Mouse (Mus musculus): ENCODE data around the gene Ctrb1. TPM values are rescaled to one million over a fixed set of nuclear protein-coding genes. Genes with fewer than 3 reads are reported as not detected.

The Ctrb1 gene
- total RNA-seq, 4 experiments from 2014 or later = not detected

Small RNA genes lying within 50 kb of the gene (microRNA-seq; reads per million reads assigned to microRNA genes)
- gene Mir7076 = 0 reads per million in 2 experiments

Other genes with a start within 250 kb of the Ctrb1 start
- 10 to 100 TPM; 19.5 to 21.7 (median 20.3) TPM for gene Wdr59, start 168.9 kb downstream of the Ctrb1 start, total RNA-seq (2022)
- 100 to 1,000 TPM; 120 to 139 (median 129) TPM for gene Znrf1, start 154.9 kb downstream of the Ctrb1 start, total RNA-seq (2022)
- gene Ldhd, start 60.6 kb downstream of the Ctrb1 start, total RNA-seq (2022) = 10 to 100 TPM; 10.6 to 11.4 (median 10.8) TPM
- gene Zfp1, start 47.6 kb downstream of the Ctrb1 start, total RNA-seq (2022) = 10 to 100 TPM; 22.1 to 25.2 (median 24.1) TPM
- gene Bcar1, start 52.8 kb upstream of the Ctrb1 start, total RNA-seq (2022) = 10 to 100 TPM; 49.4 to 54.6 (median 53.5) TPM
- 10 to 100 TPM; 67.7 to 86.2 (median 79.4) TPM for gene Cfdp1, start 163.3 kb upstream of the Ctrb1 start, total RNA-seq (2022)
- 1 to 10 TPM; 3.4 to 4.1 (median 3.6) TPM for gene Tmem170, start 185.7 kb upstream of the Ctrb1 start, total RNA-seq (2022)
- gene Chst5, start 219.4 kb upstream of the Ctrb1 start, total RNA-seq (2022) = under 1 TPM; 0.30 to 0.80 (median 0.53) TPM
- 10 to 100 TPM; 11.6 to 13.2 (median 12.5) TPM for gene Tmem231, start 242.9 kb upstream of the Ctrb1 start, total RNA-seq (2022)
- gene Gabarapl2, start 249.7 kb upstream of the Ctrb1 start, total RNA-seq (2022) = 100 to 1,000 TPM; 211 to 236 (median 227) TPM